Mouse (Mus musculus) liver, postnatal 0 days (tissue): Measurements from ENCODE around the gene Slc7a1. TPM values are rescaled to one million over a fixed set of nuclear protein-coding genes. Genes with fewer than 3 reads are reported as not detected.

Experiments used
- ATAC-seq: fragments of 200-750 bp; cut with Nextera tagmentation; 2 replicates; pipeline ENCODE4 v1.8.0; 2017; ENCODE audit warnings: mild to moderate bottlenecking, moderate library complexity
- DNase-seq: peaks from one replicate; pipeline ENCODE4 v3.0.0-alpha.2; 2016
- H3K27ac ChIP-seq: fragments of 300-500 bp; sonication (generic); 2 replicates; pipeline ENCODE4 v1.5.1; 2014; ENCODE audit warnings: antibody characterized with exemption, moderate library complexity, mild to moderate bottlenecking, low read depth
- H3K27me3 ChIP-seq: fragments of 300-500 bp; sonication (generic); 2 replicates; pipeline ENCODE4 v1.6.1; 2014; ENCODE audit warnings: low read length, control low read depth, mixed read lengths; ENCODE audit not compliant: insufficient read depth
- H3K36me3 ChIP-seq: fragments of 300-500 bp; sonication (generic); replicated peaks from 2 replicates; pipeline ENCODE4 v1.6.1; 2014; ENCODE audit warnings: mild to moderate bottlenecking, control low read depth, low read length, moderate library complexity, mixed read lengths; ENCODE audit not compliant: insufficient read depth
- H3K4me1 ChIP-seq: fragments of 300-500 bp; sonication (generic); 2 replicates; pipeline ENCODE4 v1.6.1; 2014; ENCODE audit warnings: antibody characterized with exemption, mild to moderate bottlenecking, control low read depth; ENCODE audit not compliant: insufficient read depth
- H3K4me2 ChIP-seq: fragments of 300-500 bp; sonication (generic); 2 replicates; pipeline ENCODE4 v1.6.1; 2014; ENCODE audit warnings: low read depth, mild to moderate bottlenecking, low read length, moderate library complexity, mixed read lengths
- H3K4me3 ChIP-seq: fragments of 300-500 bp; sonication (generic); 2 replicates; pipeline ENCODE4 v1.5.1; 2014; ENCODE audit warnings: low read depth, low read length
- H3K9ac ChIP-seq: fragments of 300-500 bp; sonication (generic); replicated peaks from 2 replicates; pipeline ENCODE4 v1.6.1; 2014; ENCODE audit warnings: mild to moderate bottlenecking, moderate library complexity
- H3K9me3 ChIP-seq: fragments of 300-500 bp; sonication (generic); 2 replicates; pipeline ENCODE4 v1.6.1; 2016; ENCODE audit warnings: mild to moderate bottlenecking, control low read depth, low read length, mixed read lengths
- CTCF ChIP-seq: sonication (generic); IDR thresholded peaks from 2 replicates; pipeline ENCODE4 v1.5.1; 2016; ENCODE audit warnings: antibody characterized with exemption, low read depth
- EP300 ChIP-seq: IDR thresholded peaks from 2 replicates; pipeline ENCODE4 v1.6.1; 2016; ENCODE audit warnings: antibody characterized with exemption, low read depth, mild to moderate bottlenecking
- WGBS: fragments of 180-500 bp; shearing (Covaris S2); extraction: QIAGEN DNeasy Blood & Tissue Kit; methylation state at CpG from one replicate; pipeline ENCODE4 v1.1.7; 2014; ENCODE audit not compliant: insufficient replicate concordance; 5-methylcytosine and 5-hydroxymethylcytosine counted together
- polyA plus RNA-seq: library from polyadenylated mRNA; unstranded; fragments of >200 nt; fragmentation: Nextera tagmentation; extraction: Ambion mirVana; gene quantifications from 2 replicates; pipeline ENCODE4 v1.2.1, GENCODE M21; 2015

Slc7a1 gene
- polyA plus RNA-seq, 1 experiment from 2014 or later = 6.5 TPM

GRCm38 (mm10) chr5:148312443-148312842, 87.3 kb downstream of the Slc7a1 start:
- no peak for ATAC-seq
- DNase-seq = no peak
- H3K27ac ChIP-seq = no peak overlapping the region
- no peak overlapping the region for H3K4me3 ChIP-seq
- 59% methylated on average over 2 of the region's 2 CpGs for WGBS
- no peaks in the 10 kb centered on the region for H3K27me3 ChIP-seq
- no peak overlapping the region for H3K4me2 ChIP-seq
- H3K36me3 ChIP-seq = no peaks in the 10 kb centered on the region
- no peaks in the 10 kb centered on the region for H3K9me3 ChIP-seq
- TF ChIP-seq EP300 (no peak), CTCF (peak; percentile 26; the same call in 1 of the 2 replicates)
- H3K4me1 ChIP-seq = no peaks in the 10 kb centered on the region
- no peak overlapping the region for H3K9ac ChIP-seq

GRCm38 (mm10) chr5:148310790-148311189, 88.9 kb downstream of the Slc7a1 start:
- Histone ChIP-seq H3K27ac (no peak overlapping the region), H3K4me3 (peak overlapping the region; percentile 40), H3K27me3 (no peaks in the 10 kb centered on the region), H3K4me1 (no peaks in the 10 kb centered on the region), H3K9me3 (no peaks in the 10 kb centered on the region), H3K4me2 (peak overlapping the region; percentile 51), H3K36me3 (no peaks in the 10 kb centered on the region), H3K9ac (no peak overlapping the region; the same call in 1 of the 2 replicates)
- no peak for TF ChIP-seq EP300
- TF ChIP-seq CTCF = peak; percentile 59
- 22% methylated on average over 10 of the region's 10 CpGs for WGBS
- ATAC-seq (peak; percentile 79), DNase-seq (peak; percentile 74)

DNA sequence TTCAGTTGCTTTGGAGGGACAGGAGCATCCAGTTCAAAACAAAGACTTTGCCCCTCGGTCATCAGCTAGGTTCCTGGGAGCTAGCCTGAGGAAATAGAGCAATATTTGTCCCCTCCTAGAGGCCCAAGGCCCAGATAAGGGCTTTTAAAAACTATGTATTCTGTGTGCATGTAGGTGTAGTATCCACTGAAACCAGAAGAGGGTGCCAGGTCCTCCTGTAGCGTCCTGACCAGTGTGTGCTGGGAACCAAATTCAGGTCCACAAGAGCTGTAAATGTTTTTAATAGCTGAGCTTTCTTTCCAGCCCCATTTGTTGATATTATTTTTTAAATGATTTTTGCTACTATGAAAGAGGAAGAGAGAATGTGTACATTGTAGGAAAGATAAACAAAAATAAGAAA, 95.6 kb downstream of the Slc7a1 start:
- H3K9me3 ChIP-seq = no peaks in the 10 kb centered on the region
- H3K9ac ChIP-seq = no peak overlapping the region
- no peak overlapping the region for H3K4me2 ChIP-seq
- no peak for ATAC-seq
- no peak for DNase-seq
- H3K27ac ChIP-seq = no peak overlapping the region
- H3K27me3 ChIP-seq = no peaks in the 10 kb centered on the region
- TF ChIP-seq EP300 = no peak
- no peak for TF ChIP-seq CTCF
- 78% methylated on average over 2 of the region's 2 CpGs for WGBS
- H3K4me1 ChIP-seq = no peaks in the 10 kb centered on the region
- no peak overlapping the region for H3K4me3 ChIP-seq
- H3K36me3 ChIP-seq = no peaks in the 10 kb centered on the region

DNA sequence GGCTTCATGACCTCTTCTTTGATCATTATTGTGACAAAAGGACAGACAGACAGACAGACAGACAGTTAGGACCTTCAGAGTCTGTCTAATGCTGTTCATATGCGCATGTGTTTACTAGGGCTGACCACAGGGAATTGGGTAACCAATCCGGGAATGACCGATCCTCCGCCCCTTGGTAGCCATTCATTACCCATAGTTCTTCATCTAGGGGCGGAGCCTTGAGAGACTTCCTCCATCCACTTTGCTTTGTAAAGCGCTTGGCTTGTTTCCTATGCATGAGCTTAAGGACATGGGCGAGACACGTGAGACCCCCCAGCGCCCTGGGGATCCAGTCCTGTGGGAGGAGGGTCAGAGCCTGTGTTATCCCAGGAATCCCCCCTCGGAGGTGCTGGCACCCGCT, 96.7 kb downstream of the Slc7a1 start:
- 76% methylated on average over 11 of the region's 11 CpGs for WGBS
- TF ChIP-seq EP300 = no peak
- TF ChIP-seq CTCF = no peak
- H3K27me3 ChIP-seq = no peaks in the 10 kb centered on the region
- H3K27ac ChIP-seq = no peak overlapping the region
- no peaks in the 10 kb centered on the region for H3K4me1 ChIP-seq
- no peak overlapping the region for H3K4me2 ChIP-seq
- H3K4me3 ChIP-seq = no peak overlapping the region
- no peaks in the 10 kb centered on the region for H3K9me3 ChIP-seq
- ATAC-seq (no peak), DNase-seq (no peak)
- no peaks in the 10 kb centered on the region for H3K36me3 ChIP-seq
- no peak overlapping the region for H3K9ac ChIP-seq

DNA sequence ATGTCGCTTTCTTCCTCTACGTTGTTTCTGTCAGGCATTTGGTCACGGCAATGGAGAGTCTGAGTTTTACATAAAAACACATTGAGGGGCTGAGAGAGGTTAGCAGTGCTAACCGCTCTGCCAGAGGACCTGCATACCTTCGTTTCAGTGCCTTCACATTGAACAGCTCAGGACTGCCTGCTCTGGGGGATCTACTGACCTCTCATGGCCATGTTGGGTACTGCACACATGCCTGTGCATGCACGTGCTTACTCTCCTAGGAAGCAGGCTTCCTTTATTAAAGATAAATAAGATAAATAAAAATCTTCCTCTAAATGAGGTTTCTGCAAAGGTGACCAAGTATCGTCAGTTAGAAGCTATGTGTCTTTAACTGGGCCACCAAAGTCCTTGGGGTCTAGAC, 106.4 kb downstream of the Slc7a1 start:
- Histone ChIP-seq H3K36me3 (no peaks in the 10 kb centered on the region), H3K4me3 (no peak overlapping the region), H3K4me1 (no peaks in the 10 kb centered on the region), H3K27ac (no peak overlapping the region), H3K9me3 (no peaks in the 10 kb centered on the region), H3K4me2 (no peak overlapping the region), H3K27me3 (no peaks in the 10 kb centered on the region), H3K9ac (no peak overlapping the region)
- ATAC-seq (no peak), DNase-seq (peak; percentile 33)
- no peak for TF ChIP-seq EP300
- peak; percentile 57 for TF ChIP-seq CTCF
- 81% methylated on average over 7 of the region's 7 CpGs for WGBS

GRCm38 (mm10) chr5:148292862-148293261, 106.8 kb downstream of the Slc7a1 start:
- 69% methylated on average over 7 of the region's 7 CpGs for WGBS
- no peaks in the 10 kb centered on the region for H3K4me1 ChIP-seq
- TF ChIP-seq EP300 = no peak
- no peak for TF ChIP-seq CTCF
- H3K36me3 ChIP-seq = no peaks in the 10 kb centered on the region
- no peak for DNase-seq
- no peak overlapping the region for H3K27ac ChIP-seq
- H3K4me3 ChIP-seq = no peak overlapping the region
- no peak overlapping the region for H3K4me2 ChIP-seq
- no peak for ATAC-seq
- no peak overlapping the region for H3K9ac ChIP-seq
- no peaks in the 10 kb centered on the region for H3K9me3 ChIP-seq
- H3K27me3 ChIP-seq = no peaks in the 10 kb centered on the region

DNA sequence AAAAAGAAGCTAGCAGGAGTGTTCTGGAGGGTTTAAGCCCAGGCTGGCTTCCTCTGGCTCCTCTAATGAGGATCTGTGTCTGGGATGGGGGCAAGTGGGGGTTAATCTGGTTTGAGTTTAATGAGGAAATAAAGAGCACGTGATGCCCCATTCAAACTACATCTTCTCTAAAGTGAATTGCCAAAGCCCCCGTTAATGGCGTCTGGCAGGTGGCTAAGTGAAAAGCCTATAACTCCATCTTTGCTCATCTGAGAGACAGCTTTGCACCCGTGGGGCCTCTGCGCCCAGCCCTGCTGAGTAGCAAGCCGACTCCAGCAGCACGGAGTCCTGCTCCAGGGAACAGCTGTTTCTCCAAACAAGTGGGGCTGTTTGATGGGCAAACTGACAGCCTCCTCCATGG, 109.8 kb downstream of the Slc7a1 start:
- H3K27me3 ChIP-seq = no peaks in the 10 kb centered on the region
- TF ChIP-seq CTCF (no peak), EP300 (no peak)
- no peaks in the 10 kb centered on the region for H3K9me3 ChIP-seq
- WGBS = 79% methylated on average over 7 of the region's 7 CpGs
- H3K4me2 ChIP-seq = no peak overlapping the region
- ATAC-seq = no peak
- H3K27ac ChIP-seq = no peak overlapping the region
- no peak overlapping the region for H3K9ac ChIP-seq
- H3K4me3 ChIP-seq = no peak overlapping the region
- H3K4me1 ChIP-seq = no peaks in the 10 kb centered on the region
- H3K36me3 ChIP-seq = no peaks in the 10 kb centered on the region
- DNase-seq = no peak
